Mouse (Mus musculus) E14TG2a.4 (cell line): ENCODE results near the gene Nedd4.

Source experiments
- CTCF ChIP-seq: conservative IDR thresholded peaks from 2 replicates; pipeline ENCODE4 v1.5.1; 2014; ENCODE audit warnings: low read length
- NANOG ChIP-seq: IDR thresholded peaks from 2 replicates; pipeline ENCODE4 v1.6.1; 2014; ENCODE audit warnings: borderline replicate concordance, low read length, mixed read lengths
- POU5F1 ChIP-seq: IDR thresholded peaks from 2 replicates; pipeline ENCODE4 v1.6.1; 2014; ENCODE audit warnings: low read length, borderline replicate concordance

GRCm38 (mm10) chr9:72662691-72663533 is 766 bp downstream of the Nedd4 start:
- TF ChIP-seq CTCF (no peak), POU5F1 (no peak), NANOG (no peak)
